Comparison of ENCODE assay signal across 10 mouse cellular contexts in genomic region chr8:84990836-84991235, GRCm38 (mm10). TPM values are rescaled to one million over a fixed set of nuclear protein-coding genes. Genes with fewer than 3 reads are reported as not detected.
A peak's percentile ranks its signal among the peaks of the same experiment; 100 is the strongest.
DNase-seq lines count a peak whose midpoint lies in the region; ATAC-seq and TF ChIP-seq lines count a peak whose summit lies in the region.
"Had no signal": no experiment of that assay in that cellular context is flagged by ENCODE, and none has a peak within 500 bp of the region (broad histone marks: within the 10 kb centered on the region; RNA-seq: fewer than 3 reads in every experiment).

No protein-coding gene starts in this region.

- H3K27ac ChIP-seq in heart, embryonic 15.5 days = peak overlapping the region; percentile 52; the same call in 1 of the 2 replicates
- peak overlapping the region; percentile 5; the same call in 1 of the 2 replicates for H3K27ac ChIP-seq in bone marrow, adult 2 months (ENCODE audit: control insufficient read depth, insufficient read depth, low read depth, low read length, poor library complexity)

- peak; percentile 38; the same call in 1 of the 2 replicates for ATAC-seq in heart, embryonic 15.5 days (replicated peaks; ENCODE audit: insufficient number of reproducible peaks, insufficient read depth, low FRiP score, low read depth)
- peak; percentile 13 for ATAC-seq in granulocyte monocyte progenitor cell, adult 5-6 weeks (replicated peaks; ENCODE audit: poor library complexity, severe bottlenecking)
- ATAC-seq in megakaryocyte progenitor cell, adult 5-6 weeks (replicated peaks; ENCODE audit: poor library complexity) = peak; percentile 15

- TF ChIP-seq CTCF in bone marrow, adult 2 months (IDR thresholded peaks at IDR 0.05; ENCODE audit: control insufficient read depth, insufficient read depth, low read length) = no peak

- H3K36me3 ChIP-seq in heart, embryonic 15.5 days = no peaks in the 10 kb centered on the region

- peaks cover 14% of the 10 kb centered on the region for H3K27me3 ChIP-seq in heart, embryonic 15.5 days

- peak; percentile 5; the same call in 1 of the 2 replicates for TF ChIP-seq POLR2A in bone marrow, adult 2 months (IDR thresholded peaks at IDR 0.05; ENCODE audit: borderline replicate concordance, control insufficient read depth, low read depth, low read length)

- H3K9ac ChIP-seq in heart, embryonic 15.5 days = peak overlapping the region; percentile 61

- WGBS in heart, embryonic 15.5 days = 4% methylated on average over 15 of the region's 15 CpGs
- 4% methylated on average over 15 of the region's 15 CpGs for WGBS in bone marrow, adult 2 months

- DNase-seq in heart, adult 8-10 months (ENCODE audit: low spot score) = no peak
- DNase-seq in kidney, postnatal 36 days = peak; percentile 95 to 97
- DNase-seq in urinary bladder, postnatal 4 days (ENCODE audit: low spot score in 2 of 2) = peak; percentile 63 to 74
- DNase-seq in adrenal gland, postnatal 10 days = no peak

- peaks cover 23% of the 10 kb centered on the region for H3K4me1 ChIP-seq in heart, embryonic 15.5 days (replicated peaks)
- H3K4me1 ChIP-seq in bone marrow, adult 2 months (ENCODE audit: control insufficient read depth, insufficient read depth, low read length) = peaks cover 4% of the 10 kb centered on the region

- H3K9me3 ChIP-seq in heart, embryonic 15.5 days (replicated peaks) = no peaks in the 10 kb centered on the region

- H3K4me2 ChIP-seq in heart, embryonic 15.5 days = peak overlapping the region; percentile 91

- peak overlapping the region; percentile 63 for H3K4me3 ChIP-seq in heart, embryonic 15.5 days
- H3K4me3 ChIP-seq in bone marrow, adult 2 months (replicated peaks; ENCODE audit: control insufficient read depth, low read depth, low read length) = peak overlapping the region; percentile 61

RNA-seq across cellular contexts. Expression of gene Hook2, which starts 0.4 kb away (rescaled TPM):
- 5.3 and 8.8 TPM in 2 replicates for polyA plus RNA-seq in heart, embryonic 15.5 days (2015; fragmentation: Nextera tagmentation; extraction: Ambion mirVana)
- total RNA-seq in heart, adult 8-10 months (2022) = 1 to 10 TPM; 1.9 to 3.5 (median 2.7) TPM
- polyA plus RNA-seq in bone marrow, adult 2 months (2011; ENCODE audit: insufficient read depth, insufficient read length, low replicate concordance, missing spikeins) = 3.5 and 7.3 TPM in 2 replicates
- total RNA-seq in granulocyte monocyte progenitor cell, adult 5-6 weeks (2014; fragmentation: Nextera tagmentation) = 5.2 and 6.1 TPM in 2 replicates
- 5.7 and 8.2 TPM in 2 replicates for total RNA-seq in granulocyte monocyte progenitor cell, adult 5-6 weeks (2017)
- 1.9 and 3.8 TPM in 2 replicates for total RNA-seq in megakaryocyte progenitor cell, adult 5-6 weeks (2015)
- total RNA-seq in megakaryocyte progenitor cell, adult 5-6 weeks (2017) = 7.2 and 8.5 TPM in 2 replicates
- total RNA-seq in adrenal gland, postnatal 10 days (2021) = 1 to 10 TPM; 6.5 to 6.6 TPM

RNA-seq across cellular contexts. Expression of gene Junb, which starts 12.3 kb away (rescaled TPM):
- polyA plus RNA-seq in heart, embryonic 15.5 days (2015; fragmentation: Nextera tagmentation; extraction: Ambion mirVana) = 11.0 and 16.6 TPM in 2 replicates
- 10 to 100 TPM; 17.8 to 32.3 (median 23.9) TPM for total RNA-seq in heart, adult 8-10 months (2022)
- 11.1 and 18.4 TPM in 2 replicates for polyA plus RNA-seq in bone marrow, adult 2 months (2011; ENCODE audit: insufficient read depth, insufficient read length, low replicate concordance, missing spikeins)
- total RNA-seq in granulocyte monocyte progenitor cell, adult 5-6 weeks (2014; fragmentation: Nextera tagmentation) = 3.3 and 14.2 TPM in 2 replicates
- total RNA-seq in granulocyte monocyte progenitor cell, adult 5-6 weeks (2017) = 39.6 and 46.0 TPM in 2 replicates
- 14.7 and 26.1 TPM in 2 replicates for total RNA-seq in megakaryocyte progenitor cell, adult 5-6 weeks (2015)
- 38.9 and 57.5 TPM in 2 replicates for total RNA-seq in megakaryocyte progenitor cell, adult 5-6 weeks (2017)
- total RNA-seq in adrenal gland, postnatal 10 days (2021) = 100 to 1,000 TPM in 1 of 2 experiments, 10 to 100 TPM in 1; 28.7 to 134 TPM

RNA-seq across cellular contexts. Expression of gene Rnaseh2a, which starts 21.3 kb away (rescaled TPM):
- 62.9 and 83.7 TPM in 2 replicates for polyA plus RNA-seq in heart, embryonic 15.5 days (2015; fragmentation: Nextera tagmentation; extraction: Ambion mirVana)
- 10 to 100 TPM; 41.9 to 61.3 (median 55.0) TPM for total RNA-seq in heart, adult 8-10 months (2022)
- 40.8 and 54.9 TPM in 2 replicates for polyA plus RNA-seq in bone marrow, adult 2 months (2011; ENCODE audit: insufficient read depth, insufficient read length, low replicate concordance, missing spikeins)
- 116 and 172 TPM in 2 replicates for total RNA-seq in granulocyte monocyte progenitor cell, adult 5-6 weeks (2014; fragmentation: Nextera tagmentation)
- total RNA-seq in granulocyte monocyte progenitor cell, adult 5-6 weeks (2017) = 91.3 and 148 TPM in 2 replicates
- 136 and 178 TPM in 2 replicates for total RNA-seq in megakaryocyte progenitor cell, adult 5-6 weeks (2015)
- 109 and 162 TPM in 2 replicates for total RNA-seq in megakaryocyte progenitor cell, adult 5-6 weeks (2017)
- total RNA-seq in adrenal gland, postnatal 10 days (2021) = 10 to 100 TPM; 88.6 to 91.7 TPM

RNA-seq across cellular contexts. Expression of gene Prdx2, which starts 21.4 kb away (rescaled TPM):
- polyA plus RNA-seq in heart, embryonic 15.5 days (2015; fragmentation: Nextera tagmentation; extraction: Ambion mirVana) = 596 and 644 TPM in 2 replicates
- total RNA-seq in heart, adult 8-10 months (2022) = 100 to 1,000 TPM; 644 to 711 (median 676) TPM
- 1,113 and 1,804 TPM in 2 replicates for polyA plus RNA-seq in bone marrow, adult 2 months (2011; ENCODE audit: insufficient read depth, insufficient read length, low replicate concordance, missing spikeins)
- 210 and 303 TPM in 2 replicates for total RNA-seq in granulocyte monocyte progenitor cell, adult 5-6 weeks (2014; fragmentation: Nextera tagmentation)
- 360 and 421 TPM in 2 replicates for total RNA-seq in granulocyte monocyte progenitor cell, adult 5-6 weeks (2017)
- 266 and 310 TPM in 2 replicates for total RNA-seq in megakaryocyte progenitor cell, adult 5-6 weeks (2015)
- 340 and 388 TPM in 2 replicates for total RNA-seq in megakaryocyte progenitor cell, adult 5-6 weeks (2017)
- total RNA-seq in adrenal gland, postnatal 10 days (2021) = 100 to 1,000 TPM; 477 to 503 TPM

RNA-seq across cellular contexts. Expression of gene Gm49661, which starts 21.6 kb away (rescaled TPM):
- not detected in 2 replicates for polyA plus RNA-seq in heart, embryonic 15.5 days (2015; fragmentation: Nextera tagmentation; extraction: Ambion mirVana)
- total RNA-seq in heart, adult 8-10 months (2022) = 1 to 10 TPM in 2 of 4 experiments, not detected in 2; 2.4 to 5.9 TPM
- polyA plus RNA-seq in bone marrow, adult 2 months (2011; ENCODE audit: insufficient read depth, insufficient read length, low replicate concordance, missing spikeins) = not detected in 2 replicates
- total RNA-seq in granulocyte monocyte progenitor cell, adult 5-6 weeks (2014; fragmentation: Nextera tagmentation) = not detected in 2 replicates
- total RNA-seq in granulocyte monocyte progenitor cell, adult 5-6 weeks (2017) = not detected in 2 replicates
- total RNA-seq in megakaryocyte progenitor cell, adult 5-6 weeks (2015) = not detected in 2 replicates
- not detected in 2 replicates for total RNA-seq in megakaryocyte progenitor cell, adult 5-6 weeks (2017)
- total RNA-seq in adrenal gland, postnatal 10 days (2021) = 1 to 10 TPM in 1 of 2 experiments, not detected in 1; 1.1 TPM
- total RNA-seq: neutrophil, adult 5-6 weeks had no signal
- polyA plus RNA-seq: brain, embryonic 14.5 days had no signal

Comparison
In these comparisons a context has a peak if more than half of its experiments do, and no peak if none do; other contexts are left out.
1. DNase-seq: peak in kidney, postnatal 36 days (2 of 2) and urinary bladder, postnatal 4 days (2 of 2); none in heart, adult 8-10 months (single experiment) and adrenal gland, postnatal 10 days (single experiment).
2. Peak in every context shown above with its lines, with median percentiles within 50 percentile points of each other: ATAC-seq.